Mouse (Mus musculus) forebrain, embryonic 11.5 days (tissue): Measurements from ENCODE around the gene Ccdc138. TPM values are rescaled to one million over a fixed set of nuclear protein-coding genes. Genes with fewer than 3 reads are reported as not detected.
A peak's percentile ranks its signal among the peaks of the same experiment; 100 is the strongest.

ENCODE experiments used
- ATAC-seq: fragments of 200-750 bp; cut with Nextera tagmentation; replicated peaks from 2 replicates; pipeline ENCODE4 v1.8.0; 2017; ENCODE audit warnings: moderate TSS enrichment; ENCODE audit not compliant: low FRiP score
- DNase-seq: peaks from one replicate; pipeline ENCODE4 v3.0.0-alpha.2; 2017; ENCODE audit warnings: low spot score
- H3K27ac ChIP-seq: fragments of 300-500 bp; sonication (generic); 2 replicates; pipeline ENCODE4 v1.5.1; 2014; ENCODE audit warnings: low read depth, low read length
- H3K27me3 ChIP-seq: fragments of 300-500 bp; sonication (generic); 2 replicates; pipeline ENCODE4 v1.6.1; 2014; ENCODE audit warnings: mild to moderate bottlenecking, low read length, mixed read lengths; ENCODE audit not compliant: control insufficient read depth, insufficient read depth
- H3K36me3 ChIP-seq: fragments of 300-500 bp; sonication (generic); 2 replicates; pipeline ENCODE4 v1.6.1; 2014; ENCODE audit warnings: mild to moderate bottlenecking, low read length, moderate library complexity, mixed read lengths; ENCODE audit not compliant: control insufficient read depth, insufficient read depth
- H3K4me1 ChIP-seq: fragments of 300-500 bp; sonication (generic); replicated peaks from 2 replicates; pipeline ENCODE4 v1.6.1; 2014; ENCODE audit warnings: low read length, mixed read lengths; ENCODE audit not compliant: control insufficient read depth, insufficient read depth
- H3K4me2 ChIP-seq: fragments of 300-500 bp; sonication (generic); 2 replicates; pipeline ENCODE4 v1.6.1; 2014; ENCODE audit warnings: low read depth, mild to moderate bottlenecking, low read length, moderate library complexity, mixed read lengths; ENCODE audit not compliant: severe bottlenecking
- H3K4me3 ChIP-seq: fragments of 300-500 bp; sonication (generic); 2 replicates; pipeline ENCODE4 v1.5.1; 2014; ENCODE audit warnings: low read depth, low read length
- H3K9ac ChIP-seq: fragments of 300-500 bp; sonication (generic); 2 replicates; pipeline ENCODE4 v1.6.1; 2014; ENCODE audit warnings: low read length
- H3K9me3 ChIP-seq: fragments of 300-500 bp; sonication (generic); 2 replicates; pipeline ENCODE4 v1.6.1; 2016; ENCODE audit warnings: low read length, mixed read lengths; ENCODE audit not compliant: control insufficient read depth
- WGBS: fragments of 180-500 bp; shearing (Covaris S2); extraction: QIAGEN DNeasy Blood & Tissue Kit; methylation state at CpG from one replicate; pipeline ENCODE4 v1.1.7; 2014; 5-methylcytosine and 5-hydroxymethylcytosine counted together
- polyA plus RNA-seq: library from polyadenylated mRNA; unstranded; fragments of >200 nt; fragmentation: Nextera tagmentation; extraction: Ambion mirVana; gene quantifications from 2 replicates; pipeline ENCODE4 v1.2.1, GENCODE M21; 2014

The Ccdc138 gene
- polyA plus RNA-seq, 1 experiment from 2014 or later = 14.5 TPM

GRCm38 (mm10) chr10:58595821-58596220 is 98.1 kb downstream of the Ccdc138 start:
- Histone ChIP-seq H3K27me3 (no peaks in the 10 kb centered on the region), H3K36me3 (no peaks in the 10 kb centered on the region), H3K27ac (no peak overlapping the region), H3K4me3 (no peak overlapping the region), H3K4me1 (0 out of 2 replicates have a peak, but pooled peaks cover under 1% of the 10 kb centered on the region), H3K4me2 (no peak overlapping the region), H3K9me3 (no peaks in the 10 kb centered on the region), H3K9ac (no peak overlapping the region)
- no peak for ATAC-seq
- DNase-seq = no peak
- WGBS = 70% methylated on average over 5 of the region's 5 CpGs

DNA sequence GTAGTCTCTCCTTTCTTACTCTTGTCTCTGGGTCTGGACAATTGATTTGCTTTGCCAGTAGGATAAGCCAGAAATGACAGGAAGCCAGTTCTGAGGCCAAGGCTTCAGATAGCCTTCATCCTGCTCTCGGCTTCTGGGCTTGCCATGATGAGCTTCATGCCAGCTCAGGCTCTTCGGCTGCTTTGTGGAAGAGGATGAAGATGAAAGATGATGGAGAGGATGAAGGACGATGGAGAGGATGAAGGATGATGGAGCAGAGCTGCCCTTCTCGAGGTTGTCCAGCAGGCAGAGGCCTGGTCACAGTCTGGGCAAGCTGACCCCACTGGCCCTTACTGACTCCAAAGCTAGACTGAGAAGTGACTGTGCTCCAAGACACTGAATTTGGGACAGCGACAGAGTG is 102.4 kb downstream of the Ccdc138 start:
- Histone ChIP-seq H3K9me3 (no peaks in the 10 kb centered on the region), H3K9ac (no peak overlapping the region), H3K27ac (no peak overlapping the region), H3K4me2 (no peak overlapping the region), H3K4me3 (no peak overlapping the region), H3K27me3 (no peaks in the 10 kb centered on the region), H3K4me1 (peaks cover 7% of the 10 kb centered on the region; the same call in 1 of the 2 replicates), H3K36me3 (no peaks in the 10 kb centered on the region)
- 89% methylated on average over 5 of the region's 5 CpGs for WGBS
- DNase-seq = no peak
- ATAC-seq = no peak

GRCm38 (mm10) chr10:58600983-58601382 is 103.2 kb downstream of the Ccdc138 start:
- H3K4me2 ChIP-seq = no peak overlapping the region
- no peak overlapping the region for H3K4me3 ChIP-seq
- 0 out of 2 replicates have a peak overlapping the region, but pooled peaks have one; percentile 27 for H3K27ac ChIP-seq
- no peaks in the 10 kb centered on the region for H3K9me3 ChIP-seq
- H3K27me3 ChIP-seq = no peaks in the 10 kb centered on the region
- DNase-seq (no peak), ATAC-seq (peak; percentile 66)
- H3K9ac ChIP-seq = no peak overlapping the region
- 5% methylated on average over 5 of the region's 5 CpGs for WGBS
- H3K36me3 ChIP-seq = no peaks in the 10 kb centered on the region
- peaks cover 7% of the 10 kb centered on the region; the same call in 1 of the 2 replicates for H3K4me1 ChIP-seq

DNA sequence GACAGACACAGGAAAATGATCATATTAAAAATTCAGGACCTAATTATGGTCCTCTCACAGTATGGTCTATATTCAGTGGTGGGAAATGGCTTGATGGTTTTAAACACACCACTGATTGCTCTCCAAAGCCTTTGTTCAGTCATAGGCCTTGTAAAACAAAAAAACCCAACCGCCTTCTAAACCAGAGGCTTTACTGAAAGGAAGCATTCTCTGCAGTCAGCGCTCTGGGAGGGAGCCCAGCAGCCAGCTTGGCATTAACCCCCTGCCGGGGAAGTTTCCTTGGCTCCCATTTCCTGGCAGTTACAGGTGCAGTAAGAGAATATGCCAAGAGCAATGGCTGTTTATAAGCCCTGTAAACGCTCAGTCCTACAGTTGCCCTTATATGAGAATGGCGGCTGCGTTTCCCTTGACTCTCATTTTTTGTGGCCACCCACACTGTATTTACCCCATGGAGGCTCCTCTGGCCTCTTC is 103.7 kb downstream of the Ccdc138 start:
- WGBS = 12% methylated on average over 6 of the region's 6 CpGs
- DNase-seq = no peak
- H3K9ac ChIP-seq = no peak overlapping the region

DNA sequence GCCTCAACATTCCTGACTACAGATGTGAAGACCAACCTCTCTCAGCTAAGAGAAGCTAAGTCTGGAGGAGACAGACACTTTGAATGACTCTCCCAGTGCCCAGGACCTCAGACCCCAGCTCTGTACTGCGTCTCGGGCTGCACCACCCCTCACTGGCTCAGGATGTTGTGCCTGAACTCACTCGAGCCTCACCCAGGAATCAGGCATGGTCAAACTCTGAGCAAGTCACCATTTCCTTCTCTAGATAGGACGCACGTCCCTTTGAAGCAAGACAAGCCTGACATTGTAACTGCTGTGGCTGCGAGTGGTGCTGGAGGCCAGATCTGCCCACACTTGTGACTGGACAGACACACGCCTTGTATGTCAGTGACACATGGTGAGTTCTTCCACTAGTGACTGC is 104.2 kb downstream of the Ccdc138 start:
- Histone ChIP-seq H3K4me2 (no peak overlapping the region), H3K9ac (no peak overlapping the region)
- 75% methylated on average over 7 of the region's 7 CpGs for WGBS

More for the DNA sequence above, 103.7 kb downstream of the Ccdc138 start:
- Histone ChIP-seq H3K4me2 (no peak overlapping the region), H3K27me3 (no peaks in the 10 kb centered on the region), H3K27ac (peak overlapping the region; percentile 42; the same call in 1 of the 2 replicates), H3K9me3 (no peaks in the 10 kb centered on the region), H3K4me1 (peaks cover 7% of the 10 kb centered on the region; the same call in 1 of the 2 replicates), H3K4me3 (no peak overlapping the region), H3K36me3 (no peaks in the 10 kb centered on the region)
- peak; percentile 61 for ATAC-seq

GRCm38 (mm10) chr10:58604779-58605178 is 107.0 kb downstream of the Ccdc138 start:
- Histone ChIP-seq H3K27ac (no peak overlapping the region), H3K4me3 (no peak overlapping the region), H3K27me3 (no peaks in the 10 kb centered on the region), H3K4me1 (peaks cover 7% of the 10 kb centered on the region; the same call in 1 of the 2 replicates), H3K9me3 (no peaks in the 10 kb centered on the region), H3K9ac (no peak overlapping the region), H3K4me2 (no peak overlapping the region), H3K36me3 (no peaks in the 10 kb centered on the region)
- no peak for ATAC-seq
- DNase-seq = no peak
- WGBS = 94% methylated on average over 2 of the region's 2 CpGs

More for the DNA sequence above, 104.2 kb downstream of the Ccdc138 start:
- Histone ChIP-seq H3K9me3 (no peaks in the 10 kb centered on the region), H3K4me1 (peaks cover 7% of the 10 kb centered on the region; the same call in 1 of the 2 replicates), H3K27ac (peak overlapping the region; percentile 42), H3K4me3 (no peak overlapping the region), H3K27me3 (no peaks in the 10 kb centered on the region), H3K36me3 (no peaks in the 10 kb centered on the region)
- ATAC-seq (peak; percentile 51; the same call in 1 of the 2 replicates), DNase-seq (no peak)

- Histone ChIP-seq H3K36me3 (no peaks in the 10 kb centered on the region), H3K4me2 (no peak overlapping the region), H3K9ac (no peak overlapping the region), H3K4me1 (peaks cover 5% of the 10 kb centered on the region; the same call in 1 of the 2 replicates), H3K4me3 (no peak overlapping the region), H3K27ac (no peak overlapping the region), H3K9me3 (no peaks in the 10 kb centered on the region), H3K27me3 (no peaks in the 10 kb centered on the region)
- WGBS = 96% methylated on average over 3 of the region's 3 CpGs
- no peak for DNase-seq
- no peak for ATAC-seq
Observed at GRCm38 (mm10) chr10:58606356-58606755, 108.6 kb downstream of the Ccdc138 start.

DNA sequence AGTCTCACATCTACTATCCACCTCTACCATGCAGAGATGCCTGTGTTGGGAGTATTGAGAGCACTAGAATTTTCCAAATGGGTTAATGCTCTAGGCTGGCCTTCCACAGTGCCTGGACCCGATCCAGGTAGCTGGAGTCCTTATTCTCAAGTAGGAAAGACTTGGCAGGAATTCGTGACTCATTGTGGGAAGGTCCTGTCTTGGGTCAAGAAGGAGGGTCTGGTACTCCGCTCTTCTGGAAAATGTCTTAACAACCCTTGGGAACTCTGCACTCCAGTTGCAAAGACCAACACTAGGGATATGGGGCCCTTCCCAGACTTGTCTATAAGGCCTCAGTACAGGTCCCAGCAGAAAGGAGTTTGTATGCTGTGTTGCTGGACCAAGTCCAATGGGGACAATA is 111.1 kb downstream of the Ccdc138 start:
- WGBS = 83% methylated on average over 3 of the region's 3 CpGs
- no peak for ATAC-seq
- H3K4me3 ChIP-seq = no peak overlapping the region
- DNase-seq = no peak
- no peak overlapping the region for H3K27ac ChIP-seq
- H3K9ac ChIP-seq = no peak overlapping the region
- no peaks in the 10 kb centered on the region for H3K4me1 ChIP-seq
- H3K36me3 ChIP-seq = no peaks in the 10 kb centered on the region
- no peaks in the 10 kb centered on the region for H3K27me3 ChIP-seq
- H3K9me3 ChIP-seq = no peaks in the 10 kb centered on the region
- H3K4me2 ChIP-seq = no peak overlapping the region
